Mouse (Mus musculus) gastrocnemius, adult 2 months (tissue): Measurements from ENCODE around the gene Sap30bp. TPM values are rescaled to one million over a fixed set of nuclear protein-coding genes. Genes with fewer than 3 reads are reported as not detected.

ENCODE experiments used
- DNase-seq: peaks from one replicate; pipeline ENCODE4 v3.0.0; 2022
- H3K27ac ChIP-seq: fragments of 200-600 bp; 2 replicates; pipeline ENCODE4 v1.8.1; 2022; ENCODE audit warnings: mild to moderate bottlenecking
- H3K4me3 ChIP-seq: fragments of 200-600 bp; 2 replicates; pipeline ENCODE4 v1.8.1; 2022; ENCODE audit warnings: mild to moderate bottlenecking, moderate library complexity
- CTCF ChIP-seq: fragments of 200-600 bp; IDR thresholded peaks from 2 replicates; pipeline ENCODE4 v1.8.1; 2022; ENCODE audit warnings: antibody characterized with exemption, mild to moderate bottlenecking, moderate library complexity
- intact Hi-C: fragments of 180-260 bp; cut with DNase I; formaldehyde crosslinking; loops from one replicate; pipeline ENCODE4 v1.15.1; 2025
- total RNA-seq, 2 experiments: library from RNA; stranded (reverse); gene quantifications; 2 replicates each; pipeline ENCODE4 v1.2.3; 2021

Gene Sap30bp
- total RNA-seq, 2 experiments from 2014 or later, result 12.1 to 13.4 TPM

DNA sequence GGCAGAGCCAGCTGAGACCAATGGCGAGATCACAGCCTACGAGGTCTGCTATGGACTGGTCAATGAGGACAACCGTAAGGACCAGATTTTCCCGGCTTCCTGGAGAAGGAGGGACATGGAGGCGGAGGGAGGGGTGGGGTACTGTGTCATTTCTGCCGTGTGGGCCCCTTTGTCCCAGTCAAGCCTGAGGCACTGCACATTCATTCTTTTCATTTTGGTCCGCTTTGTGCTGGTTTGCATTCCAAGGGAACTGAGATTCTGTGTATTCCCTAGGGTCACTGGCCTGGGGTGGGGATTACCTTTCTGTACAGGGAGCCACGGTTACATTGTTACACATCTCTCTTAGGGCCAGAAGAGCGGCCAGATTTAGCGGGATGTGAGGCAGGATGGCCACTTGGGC is 67.5 kb downstream of the Sap30bp start:
- H3K27ac ChIP-seq, result no peak overlapping the region
- TF ChIP-seq CTCF, result no peak
- no peak overlapping the region for H3K4me3 ChIP-seq
- DNase-seq, result no peak
- intact Hi-C loops, result no loop called here

DNA sequence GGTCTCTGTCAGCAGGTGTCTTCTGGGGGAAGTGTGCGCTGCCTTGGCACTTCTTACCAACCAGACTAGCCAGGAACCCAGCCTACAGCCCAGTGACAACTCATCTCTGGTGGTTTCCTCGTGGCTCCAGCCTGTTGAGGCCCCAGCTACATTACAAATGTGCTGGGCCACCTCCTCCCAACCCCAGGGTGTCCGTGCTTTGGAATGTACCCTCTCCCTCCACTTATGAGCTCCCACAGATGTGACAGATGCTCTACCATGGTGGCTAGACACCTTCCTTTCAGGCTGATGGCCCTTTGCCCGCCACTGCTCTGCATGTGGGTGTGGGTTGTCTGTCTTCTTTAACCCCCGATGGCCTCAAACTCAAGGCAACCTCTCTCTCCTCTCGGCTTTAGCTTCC is 68.6 kb downstream of the Sap30bp start:
- DNase-seq, result no peak
- no peak for TF ChIP-seq CTCF
- intact Hi-C loops, result no loop called here
- no peak overlapping the region for H3K4me3 ChIP-seq
- no peak overlapping the region for H3K27ac ChIP-seq

DNA sequence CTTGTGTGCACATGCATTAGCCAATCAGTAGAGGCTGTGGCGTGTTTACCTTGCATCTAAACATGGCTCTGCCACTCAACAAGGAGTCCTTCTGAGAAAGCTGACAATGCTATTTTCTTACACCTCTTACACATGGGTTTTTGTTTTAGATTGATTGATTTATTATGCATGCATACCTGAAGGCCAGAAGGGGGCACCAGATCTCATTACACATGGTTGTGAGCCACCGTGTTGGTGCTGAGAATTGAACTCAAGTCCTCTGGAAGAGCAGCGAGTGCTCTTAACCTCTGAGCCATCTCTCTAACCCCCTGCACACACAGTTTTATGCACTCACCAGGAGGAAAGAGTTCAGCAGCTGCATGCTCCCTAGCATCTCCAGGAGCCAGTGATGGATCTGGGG is 69.8 kb downstream of the Sap30bp start:
- intact Hi-C loops, result no loop called here
- no peak overlapping the region for H3K27ac ChIP-seq
- H3K4me3 ChIP-seq, result no peak overlapping the region
- no peak for DNase-seq
- no peak for TF ChIP-seq CTCF

DNA sequence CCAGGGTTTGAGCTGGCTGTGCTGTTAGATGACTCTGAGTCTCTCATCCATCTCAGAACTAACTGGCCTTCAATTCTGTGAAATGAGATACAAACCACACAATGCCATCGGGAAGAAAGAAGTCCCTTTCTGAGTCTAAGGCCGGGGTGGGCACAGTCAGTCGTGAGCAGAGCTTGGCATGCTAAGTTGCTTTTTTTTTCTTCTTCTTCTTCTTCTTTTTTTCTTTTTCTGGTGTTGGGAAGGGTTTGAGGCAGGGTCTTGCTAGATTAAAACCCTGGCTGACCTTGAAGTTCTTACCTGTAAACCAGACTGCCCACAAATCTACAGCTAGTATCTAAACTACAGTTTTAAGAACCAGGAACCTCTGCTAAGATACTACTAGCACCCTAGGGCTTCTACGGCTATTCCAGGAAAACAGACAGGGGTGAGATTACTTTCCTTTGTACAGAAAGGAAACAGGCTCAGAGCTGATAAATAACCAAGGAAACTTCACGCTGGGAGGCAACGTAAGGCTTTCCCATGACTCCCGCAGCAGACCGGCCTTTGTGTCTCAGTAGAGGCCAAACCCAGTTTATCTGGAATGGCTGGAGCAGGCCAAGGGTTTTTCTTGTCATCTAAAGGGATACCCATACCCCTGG is 71.2 kb downstream of the Sap30bp start:
- DNase-seq, result no peak
- intact Hi-C loops, result no loop called here
- Histone ChIP-seq H3K4me3 (peak overlapping the region; percentile 65), H3K27ac (peak overlapping the region; percentile 80)
- TF ChIP-seq CTCF, result no peak

DNA sequence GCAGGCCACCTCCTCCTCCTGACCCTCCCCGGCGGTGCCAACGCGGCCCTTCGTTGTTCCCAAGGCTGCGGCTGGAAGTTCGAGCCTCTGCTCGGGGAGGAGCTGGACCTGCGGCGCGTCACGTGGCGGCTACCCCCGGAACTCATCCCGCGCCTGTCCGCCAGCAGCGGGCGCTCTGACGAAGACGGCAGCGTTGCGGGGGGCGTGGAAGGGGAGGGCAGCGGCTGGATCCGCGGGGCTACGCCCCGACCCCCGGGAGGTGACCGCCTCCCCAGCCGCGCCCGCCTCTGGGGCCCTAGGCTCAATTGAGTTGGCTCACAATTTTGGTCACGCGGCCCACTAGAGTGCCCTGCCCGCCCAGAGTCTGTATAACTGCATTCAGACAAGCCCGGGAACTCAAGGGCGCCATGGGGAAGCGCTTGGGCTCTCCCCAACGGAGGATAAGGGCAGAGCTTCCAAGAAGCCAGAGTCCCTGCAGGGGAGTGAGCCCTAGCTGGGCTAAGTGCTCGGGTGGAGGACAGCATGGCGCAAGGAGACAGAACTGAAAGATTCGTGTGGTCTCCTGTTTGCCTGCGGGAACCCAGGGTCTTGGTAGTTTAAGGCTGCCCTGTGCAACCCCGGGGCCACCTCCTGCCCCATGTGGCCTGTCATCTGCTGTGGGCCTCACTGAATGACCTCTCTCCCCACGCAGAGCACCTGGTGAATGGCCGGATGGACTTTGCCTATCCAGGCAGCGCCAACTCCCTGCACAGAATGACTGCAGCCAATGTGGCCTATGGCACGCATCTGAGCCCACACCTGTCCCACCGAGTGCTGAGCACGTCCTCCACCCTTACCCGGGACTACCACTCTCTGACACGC is 72.0 kb downstream of the Sap30bp start:
- peak; percentile 90 for DNase-seq
- intact Hi-C loops, result no loop called here
- TF ChIP-seq CTCF, result peak; percentile 66
- peak overlapping the region; percentile 65 for H3K4me3 ChIP-seq
- peak overlapping the region; percentile 80 for H3K27ac ChIP-seq

DNA sequence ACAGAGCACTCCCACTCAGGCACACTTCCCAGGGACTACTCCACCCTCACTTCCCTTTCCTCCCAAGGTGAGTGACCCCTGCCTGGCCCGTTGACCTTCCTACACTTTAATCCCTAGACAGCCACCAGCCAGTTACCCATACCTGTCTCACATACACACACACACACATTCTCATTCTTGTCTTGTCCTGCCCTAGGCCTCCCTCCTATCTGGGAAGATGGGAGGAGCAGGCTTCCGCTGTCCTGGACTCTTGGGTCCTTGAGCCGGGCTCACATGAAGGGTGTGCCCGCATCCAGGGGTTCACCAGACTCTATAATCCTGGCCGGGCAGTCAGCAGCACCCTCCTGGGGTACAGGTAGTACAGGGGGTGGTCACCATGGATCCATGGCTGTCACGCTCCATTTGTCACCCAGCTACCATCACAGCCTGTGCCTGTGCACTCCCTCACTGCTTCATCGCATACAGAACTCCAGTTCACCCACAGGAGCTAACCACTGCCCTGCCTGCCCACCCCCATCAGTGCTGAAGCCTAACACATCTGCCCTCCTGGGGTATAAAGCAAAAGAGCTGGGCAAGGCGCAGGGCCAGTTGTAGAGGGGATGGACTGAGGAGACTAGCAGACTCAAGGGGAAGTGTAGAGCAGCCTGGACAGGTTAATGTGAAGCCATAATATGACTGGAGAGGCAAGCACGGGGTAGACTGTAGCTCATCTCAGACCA is 72.8 kb downstream of the Sap30bp start:
- no peak for TF ChIP-seq CTCF
- no peak for DNase-seq
- intact Hi-C loops, result no loop called here
- peak overlapping the region; percentile 80 for H3K27ac ChIP-seq
- peak overlapping the region; percentile 65; the same call in 1 of the 2 replicates for H3K4me3 ChIP-seq

DNA sequence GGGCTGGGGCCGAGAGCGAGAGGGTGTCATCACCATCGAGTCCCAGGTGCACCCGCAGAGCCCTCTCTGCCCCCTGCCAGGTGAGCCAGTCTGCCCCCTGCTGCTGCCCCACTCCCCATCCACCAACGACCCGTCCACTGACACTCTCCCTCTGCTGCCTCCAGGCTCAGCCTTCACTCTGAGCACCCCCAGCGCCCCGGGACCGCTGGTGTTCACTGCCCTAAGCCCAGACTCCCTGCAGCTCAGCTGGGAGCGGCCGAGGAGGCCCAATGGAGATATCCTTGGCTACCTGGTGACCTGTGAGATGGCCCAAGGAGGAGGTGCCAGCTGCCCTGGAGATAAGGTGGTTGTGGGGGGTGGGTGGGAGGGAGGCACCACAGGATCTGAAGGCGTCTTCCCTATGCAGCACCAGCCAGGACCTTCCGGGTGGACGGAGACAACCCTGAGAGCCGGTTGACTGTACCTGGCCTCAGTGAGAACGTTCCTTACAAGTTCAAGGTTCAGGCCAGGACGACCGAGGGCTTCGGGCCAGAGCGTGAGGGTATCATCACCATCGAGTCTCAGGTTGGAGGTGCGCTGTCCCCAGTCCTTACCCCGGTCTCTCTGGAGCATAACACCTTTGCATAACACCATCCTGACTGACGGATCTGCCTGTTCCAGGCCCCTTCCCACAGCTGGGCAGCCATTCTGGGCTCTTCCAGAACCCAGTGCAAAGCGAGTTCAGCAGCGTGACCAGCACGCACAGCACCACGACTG is 74.2 kb downstream of the Sap30bp start:
- no peak for TF ChIP-seq CTCF
- no peak for DNase-seq
- intact Hi-C loops, result no loop called here
- Histone ChIP-seq H3K4me3 (no peak overlapping the region), H3K27ac (no peak overlapping the region)

DNA sequence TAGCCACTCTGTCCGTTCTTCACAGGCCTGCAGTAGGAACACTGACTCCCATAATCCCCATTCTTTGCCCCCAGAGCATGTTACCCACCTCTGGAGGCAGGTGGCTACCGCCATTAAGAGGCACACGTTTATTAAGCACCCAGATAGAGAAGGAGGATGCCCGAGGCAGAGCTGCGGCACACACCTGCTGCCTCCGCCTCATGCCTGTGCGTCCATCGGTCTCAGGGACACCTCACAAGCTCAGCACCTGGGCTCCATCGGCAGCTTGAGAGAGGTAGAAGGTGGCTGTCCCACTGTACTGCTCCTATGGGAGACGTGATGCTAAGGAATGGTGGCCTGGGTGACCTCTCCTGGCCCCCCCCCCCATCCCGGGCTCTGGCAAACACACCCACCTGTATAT is 75.3 kb downstream of the Sap30bp start:
- TF ChIP-seq CTCF, result no peak
- H3K4me3 ChIP-seq, result no peak overlapping the region
- no peak for DNase-seq
- no peak overlapping the region for H3K27ac ChIP-seq
- intact Hi-C loops, result no loop called here

DNA sequence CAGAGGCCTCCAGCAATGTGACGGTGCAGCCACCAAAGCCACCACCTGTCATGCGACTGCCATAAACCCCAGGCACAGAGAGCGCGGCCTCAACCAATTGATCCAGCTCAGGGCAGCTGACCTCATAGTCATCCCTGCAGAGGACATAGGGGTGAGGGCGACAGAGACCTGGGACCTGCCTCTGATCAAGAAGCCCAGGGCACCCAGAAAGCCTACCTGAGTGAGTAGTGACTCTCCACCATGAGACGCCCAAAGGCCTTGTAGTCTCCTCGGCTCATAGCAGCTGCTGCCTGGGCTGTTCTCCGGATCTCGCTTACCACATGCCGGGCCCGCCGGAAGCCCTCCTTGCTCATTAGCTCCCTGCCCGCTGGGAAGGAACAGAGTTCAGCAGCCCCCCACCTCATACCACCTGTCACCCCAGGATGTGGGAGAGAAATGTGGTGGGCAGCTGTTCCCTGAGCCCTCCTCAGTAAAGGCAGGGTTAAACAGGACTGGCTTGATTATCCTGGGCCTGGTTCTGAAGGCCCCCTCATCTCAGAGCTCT is 75.8 kb downstream of the Sap30bp start:
- no peak for TF ChIP-seq CTCF
- no peak for DNase-seq
- H3K4me3 ChIP-seq, result no peak overlapping the region

DNA sequence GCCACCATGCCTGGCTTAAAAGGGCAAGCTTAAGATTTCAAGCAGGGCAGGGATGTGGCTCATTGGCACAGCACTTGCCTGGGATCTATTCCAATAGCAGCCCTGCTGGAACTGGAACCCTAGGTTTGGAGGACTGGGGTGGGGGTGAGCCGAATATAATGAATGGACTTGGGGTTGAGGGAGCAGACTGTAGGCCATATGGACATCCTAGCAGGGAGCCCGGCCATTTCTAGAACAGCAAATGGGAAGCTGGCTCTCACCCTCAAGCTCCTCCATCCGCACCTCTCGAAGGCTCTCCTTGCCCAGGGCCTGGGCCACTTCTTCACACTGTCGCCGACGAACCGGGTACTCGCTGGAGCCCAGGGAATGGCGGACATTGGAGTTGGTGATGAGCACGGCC is 76.6 kb downstream of the Sap30bp start:
- intact Hi-C loops, result no loop called here
- no peak for TF ChIP-seq CTCF
- H3K4me3 ChIP-seq, result no peak overlapping the region
- H3K27ac ChIP-seq, result no peak overlapping the region
- no peak for DNase-seq

More for the DNA sequence above, 75.8 kb downstream of the Sap30bp start:
- no peak overlapping the region for H3K27ac ChIP-seq
- intact Hi-C loops, result no loop called here

DNA sequence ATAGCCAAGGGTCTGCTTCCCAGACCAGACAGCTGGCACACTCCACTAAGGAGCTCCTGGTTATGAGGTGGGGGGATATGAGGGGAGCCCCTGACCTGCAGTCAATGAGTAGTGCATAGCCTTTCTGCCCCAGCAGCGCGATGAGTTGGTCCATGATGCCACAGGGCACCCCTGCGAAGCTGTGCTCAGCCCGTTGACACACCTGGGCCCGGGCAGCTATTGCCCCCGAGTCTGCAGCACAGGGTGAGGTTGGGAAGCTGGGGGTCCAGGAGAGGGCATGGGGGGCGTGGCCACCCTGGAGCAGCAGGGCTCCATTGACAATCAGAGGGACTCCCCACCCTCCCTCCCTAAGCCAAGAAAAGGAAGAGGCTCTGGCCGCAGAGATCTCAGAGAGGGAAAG is 77.1 kb downstream of the Sap30bp start:
- no peak for TF ChIP-seq CTCF
- Histone ChIP-seq H3K27ac (no peak overlapping the region), H3K4me3 (no peak overlapping the region)
- intact Hi-C loops, result no loop called here
- no peak for DNase-seq

DNA sequence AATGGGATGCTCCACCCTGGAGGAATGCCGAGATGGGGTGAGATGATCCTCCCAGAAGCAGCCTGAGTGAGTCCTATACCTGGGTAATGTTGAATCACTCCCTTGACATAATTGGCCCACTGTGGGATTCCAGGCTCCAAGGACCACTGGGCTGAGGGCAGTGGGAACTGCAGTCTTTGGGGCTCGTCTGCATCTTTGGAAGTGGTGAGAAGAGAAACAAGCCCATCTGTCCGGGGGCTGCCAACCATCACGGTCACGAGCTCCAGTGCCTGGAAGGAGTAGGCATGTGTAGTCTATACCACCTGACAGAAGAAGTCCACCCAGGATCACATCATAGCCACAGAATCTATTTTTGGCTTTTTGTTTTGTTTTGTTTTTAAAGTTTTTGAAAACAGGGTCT is 77.9 kb downstream of the Sap30bp start:
- DNase-seq, result no peak
- TF ChIP-seq CTCF, result no peak
- intact Hi-C loops, result no loop called here

More for the DNA sequence above, 77.9 kb downstream of the Sap30bp start:
- Histone ChIP-seq H3K4me3 (no peak overlapping the region), H3K27ac (no peak overlapping the region)
